Mouse (Mus musculus) liver, postnatal 0 days (tissue): ENCODE results near the gene Gm20509.

Experiments
- CTCF ChIP-seq: sonication (generic); IDR thresholded peaks from 2 replicates; pipeline ENCODE4 v1.5.1; 2016; ENCODE audit warnings: antibody characterized with exemption, low read depth
- EP300 ChIP-seq: IDR thresholded peaks from 2 replicates; pipeline ENCODE4 v1.6.1; 2016; ENCODE audit warnings: antibody characterized with exemption, low read depth, mild to moderate bottlenecking

GRCm38 (mm10) chr9:73059224-73059623 is 43.0 kb upstream of the Gm20509 start:
- TF ChIP-seq CTCF (no peak), EP300 (no peak)
